Mouse (Mus musculus) heart, embryonic 13.5 days (tissue): ENCODE measurements around the gene Ms4a15. TPM values are rescaled to one million over a fixed set of nuclear protein-coding genes. Genes with fewer than 3 reads are reported as not detected.

ENCODE experiments used
- ATAC-seq: fragments of 200-750 bp; cut with Nextera tagmentation; 2 replicates; pipeline ENCODE4 v1.8.0; 2017; ENCODE audit warnings: moderate TSS enrichment; ENCODE audit not compliant: insufficient number of reproducible peaks, low FRiP score, low TSS enrichment; ENCODE audit errors: extremely low read depth
- H3K27ac ChIP-seq: fragments of 300-500 bp; sonication (generic); replicated peaks from 2 replicates; pipeline ENCODE4 v1.5.1; 2015; ENCODE audit warnings: moderate library complexity, mild to moderate bottlenecking, inconsistent platforms
- H3K27me3 ChIP-seq: fragments of 300-500 bp; sonication (generic); replicated peaks from 2 replicates; pipeline ENCODE4 v1.6.1; 2015; ENCODE audit warnings: mild to moderate bottlenecking, inconsistent platforms
- H3K36me3 ChIP-seq: fragments of 300-500 bp; sonication (generic); 2 replicates; pipeline ENCODE4 v1.6.1; 2015; ENCODE audit warnings: mild to moderate bottlenecking, inconsistent platforms
- H3K4me1 ChIP-seq: fragments of 300-500 bp; sonication (generic); 2 replicates; pipeline ENCODE4 v1.6.1; 2015; ENCODE audit warnings: inconsistent platforms
- H3K4me2 ChIP-seq: fragments of 300-500 bp; sonication (generic); 2 replicates; pipeline ENCODE4 v1.6.1; 2015; ENCODE audit warnings: inconsistent platforms, mild to moderate bottlenecking, moderate library complexity
- H3K4me3 ChIP-seq: fragments of 300-500 bp; sonication (generic); 2 replicates; pipeline ENCODE4 v1.5.1; 2015; ENCODE audit warnings: moderate library complexity, mild to moderate bottlenecking, inconsistent platforms
- H3K9ac ChIP-seq: fragments of 300-500 bp; sonication (generic); 2 replicates; pipeline ENCODE4 v1.6.1; 2015; ENCODE audit warnings: inconsistent platforms, mild to moderate bottlenecking, moderate library complexity
- H3K9me3 ChIP-seq: fragments of 300-500 bp; sonication (generic); 2 replicates; pipeline ENCODE4 v1.6.1; 2016; ENCODE audit warnings: inconsistent platforms
- WGBS: fragments of 180-500 bp; shearing (Covaris S2); methylation state at CpG from one replicate; pipeline ENCODE4 v1.1.7; 2015; ENCODE audit warnings: mixed read lengths; 5-methylcytosine and 5-hydroxymethylcytosine counted together
- polyA plus RNA-seq: library from polyadenylated mRNA; unstranded; fragments of >200 nt; fragmentation: Nextera tagmentation; extraction: Ambion mirVana; gene quantifications from 2 replicates; pipeline ENCODE4 v1.2.1, GENCODE M21; 2015

The Ms4a15 gene
- polyA plus RNA-seq, result not detected in 2 replicates

DNA sequence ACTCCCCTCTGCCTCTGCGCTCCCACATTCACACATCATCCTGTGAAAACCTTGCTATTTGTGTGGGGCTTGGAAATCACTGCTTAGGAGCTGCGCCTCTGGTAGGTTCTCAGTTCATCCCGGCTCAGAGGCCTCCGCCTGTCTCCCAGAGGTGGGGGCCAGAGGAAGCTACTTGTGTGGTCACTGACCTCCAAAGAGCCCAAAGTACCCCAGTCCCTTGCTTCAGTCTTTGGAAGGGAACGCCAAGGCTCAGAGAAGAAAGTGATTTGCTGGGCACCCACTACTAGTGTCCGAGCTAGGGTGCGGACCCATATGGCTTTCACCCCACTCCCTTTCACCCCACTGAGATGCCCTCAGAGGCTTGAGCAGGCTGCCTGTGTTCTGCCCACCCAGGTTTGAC is at the start of gene Ms4a15:
Gene Ms4a15, minus strand, starts transcription at position 101 of the 400 bp plus-strand sequence.
- no peaks in the 10 kb centered on the region for H3K9me3 ChIP-seq
- no peak for ATAC-seq
- no peaks in the 10 kb centered on the region for H3K36me3 ChIP-seq
- H3K27me3 ChIP-seq, result no peaks in the 10 kb centered on the region
- no peak within 1 kb of the TSS for H3K4me3 ChIP-seq
- no peak within 1 kb of the TSS for H3K27ac ChIP-seq
- no peak within 1 kb of the TSS for H3K9ac ChIP-seq
- 73% methylated on average over 7 of the region's 7 CpGs for WGBS
- peaks cover 11% of the 10 kb centered on the region for H3K4me1 ChIP-seq
- H3K4me2 ChIP-seq, result no peak within 1 kb of the TSS

DNA sequence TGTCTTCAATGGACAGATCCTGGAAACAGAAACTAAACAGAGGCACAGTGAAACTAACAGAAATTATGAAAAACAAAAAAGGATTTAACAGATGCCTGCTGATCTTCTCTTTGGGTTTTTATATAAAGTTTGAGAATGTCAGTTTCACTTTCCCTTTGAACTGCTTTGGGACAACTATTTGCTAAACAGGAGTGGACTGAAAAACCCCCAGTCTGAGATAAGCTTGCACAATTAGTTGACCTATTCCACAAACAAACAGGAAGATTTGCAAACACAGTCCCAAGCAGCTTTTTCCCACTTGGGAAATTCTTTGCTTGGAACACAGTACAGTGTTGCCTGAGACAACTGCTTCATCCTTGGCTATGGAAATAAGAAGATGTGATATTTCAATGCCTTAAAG is 44.5 kb upstream of the Ms4a15 start:
- Histone ChIP-seq H3K27me3 (no peaks in the 10 kb centered on the region), H3K4me2 (no peak overlapping the region), H3K9me3 (no peaks in the 10 kb centered on the region), H3K4me3 (no peak overlapping the region), H3K4me1 (no peaks in the 10 kb centered on the region), H3K36me3 (no peaks in the 10 kb centered on the region), H3K9ac (no peak overlapping the region), H3K27ac (no peak overlapping the region)
- ATAC-seq, result no peak

DNA sequence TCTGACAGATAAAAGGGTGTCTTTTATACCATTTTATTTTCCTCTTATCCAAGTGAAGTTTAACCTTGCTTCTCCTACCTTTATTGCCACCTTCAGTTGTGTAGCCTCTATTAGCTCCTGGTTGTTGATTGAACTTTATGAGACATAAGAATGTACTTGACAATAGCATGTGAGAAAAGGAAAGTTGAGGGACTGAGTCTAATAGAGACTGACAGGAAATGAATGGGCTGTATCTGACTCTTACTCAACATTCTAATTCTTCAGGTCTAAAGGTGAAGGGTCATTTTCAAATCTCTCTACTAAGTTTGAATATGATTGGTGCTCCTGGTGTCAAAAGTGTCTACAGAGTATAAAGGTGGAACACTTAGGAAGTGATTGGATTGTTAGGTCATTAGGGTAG is 29.3 kb upstream of the Ms4a15 start:
- no peaks in the 10 kb centered on the region for H3K4me1 ChIP-seq
- no peak overlapping the region for H3K27ac ChIP-seq
- ATAC-seq, result no peak
- no peak overlapping the region for H3K9ac ChIP-seq
- no peak overlapping the region for H3K4me2 ChIP-seq
- no peak overlapping the region for H3K4me3 ChIP-seq
- H3K36me3 ChIP-seq, result no peaks in the 10 kb centered on the region
- H3K27me3 ChIP-seq, result no peaks in the 10 kb centered on the region
- no peaks in the 10 kb centered on the region for H3K9me3 ChIP-seq

- H3K36me3 ChIP-seq, result no peaks in the 10 kb centered on the region
- H3K4me2 ChIP-seq, result no peak within 1 kb of the TSS
- peaks cover 6% of the 10 kb centered on the region; the same call in 1 of the 2 replicates for H3K4me1 ChIP-seq
- no peak for ATAC-seq
- no peaks in the 10 kb centered on the region for H3K9me3 ChIP-seq
- WGBS, result 77% methylated on average over 3 of the region's 3 CpGs
- no peak within 1 kb of the TSS for H3K4me3 ChIP-seq
- no peaks in the 10 kb centered on the region for H3K27me3 ChIP-seq
- no peak within 1 kb of the TSS for H3K9ac ChIP-seq
- no peak within 1 kb of the TSS for H3K27ac ChIP-seq
Measured at GRCm38 (mm10) chr19:11017891-11018290, 24.8 kb upstream of the Ms4a15 start, which contains the start of gene Ms4a18. TSS of gene Ms4a18 (minus strand) at chr19:11018031.

GRCm38 (mm10) chr19:11017251-11017650 is 24.2 kb upstream of the Ms4a15 start:
- H3K27ac ChIP-seq, result no peak overlapping the region
- ATAC-seq, result no peak
- H3K9me3 ChIP-seq, result no peaks in the 10 kb centered on the region
- no peaks in the 10 kb centered on the region for H3K27me3 ChIP-seq
- H3K4me1 ChIP-seq, result peaks cover 6% of the 10 kb centered on the region; the same call in 1 of the 2 replicates
- no peaks in the 10 kb centered on the region for H3K36me3 ChIP-seq
- WGBS, result 51% methylated on average over 2 of the region's 2 CpGs
- H3K4me2 ChIP-seq, result no peak overlapping the region
- no peak overlapping the region for H3K4me3 ChIP-seq
- H3K9ac ChIP-seq, result no peak overlapping the region

DNA sequence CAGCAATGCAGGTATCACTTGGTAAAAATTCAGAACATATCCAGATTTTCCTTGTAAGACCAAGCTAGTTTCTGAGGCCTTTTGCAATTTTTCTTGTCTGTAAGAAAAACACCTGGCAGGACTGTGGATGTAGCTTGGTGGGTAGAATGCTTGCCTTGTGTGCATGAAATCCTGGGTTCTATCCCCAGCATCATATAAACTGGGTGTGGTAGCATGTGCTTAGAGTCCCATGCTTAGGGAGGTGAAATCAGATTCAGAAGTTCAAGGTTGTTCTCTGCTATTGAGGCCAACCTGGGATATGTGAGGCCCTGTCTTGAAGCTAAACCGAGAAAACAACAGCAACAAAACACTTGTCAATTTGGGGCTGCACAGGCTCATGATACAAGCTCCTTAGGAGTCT is 22.9 kb upstream of the Ms4a15 start:
- Histone ChIP-seq H3K4me2 (no peak overlapping the region), H3K9ac (no peak overlapping the region), H3K4me1 (peaks cover 6% of the 10 kb centered on the region; the same call in 1 of the 2 replicates), H3K9me3 (no peaks in the 10 kb centered on the region), H3K27me3 (no peaks in the 10 kb centered on the region), H3K4me3 (no peak overlapping the region), H3K27ac (no peak overlapping the region), H3K36me3 (no peaks in the 10 kb centered on the region)
- WGBS, result 65% methylated on average over 1 of the region's 1 CpGs
- no peak for ATAC-seq

- Histone ChIP-seq H3K36me3 (no peaks in the 10 kb centered on the region), H3K27me3 (no peaks in the 10 kb centered on the region), H3K4me3 (no peak overlapping the region), H3K4me2 (no peak overlapping the region), H3K27ac (no peak overlapping the region), H3K4me1 (peaks cover 6% of the 10 kb centered on the region; the same call in 1 of the 2 replicates), H3K9ac (no peak overlapping the region), H3K9me3 (no peaks in the 10 kb centered on the region)
- ATAC-seq, result no peak
Measured at GRCm38 (mm10) chr19:11015468-11015867, 22.4 kb upstream of the Ms4a15 start.

DNA sequence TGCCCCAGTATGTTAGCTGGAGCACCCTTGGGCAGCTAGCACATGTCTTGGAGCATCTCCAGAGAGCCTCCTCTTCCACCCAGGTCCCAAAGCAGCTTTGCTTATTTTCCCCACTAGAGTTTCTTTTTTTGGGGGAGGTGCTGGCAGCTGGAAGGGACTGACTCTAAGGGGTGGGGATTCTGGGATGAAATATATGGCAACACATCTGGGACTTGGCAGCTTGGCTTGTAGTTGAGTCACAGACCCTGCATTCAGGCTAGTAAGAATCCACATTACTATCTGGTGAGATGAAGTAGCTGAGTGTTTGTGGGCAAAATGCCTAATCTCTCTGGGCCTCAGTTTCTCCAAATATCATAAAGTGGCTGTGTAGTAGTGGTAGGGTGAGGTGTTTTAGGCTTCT is 1.1 kb downstream of the Ms4a15 start:
- no peaks in the 10 kb centered on the region for H3K36me3 ChIP-seq
- H3K27ac ChIP-seq, result no peak overlapping the region
- no peaks in the 10 kb centered on the region for H3K9me3 ChIP-seq
- H3K4me1 ChIP-seq, result peaks cover 11% of the 10 kb centered on the region
- H3K9ac ChIP-seq, result no peak overlapping the region
- H3K27me3 ChIP-seq, result no peaks in the 10 kb centered on the region
- no peak overlapping the region for H3K4me2 ChIP-seq
- ATAC-seq, result no peak
- no peak overlapping the region for H3K4me3 ChIP-seq

DNA sequence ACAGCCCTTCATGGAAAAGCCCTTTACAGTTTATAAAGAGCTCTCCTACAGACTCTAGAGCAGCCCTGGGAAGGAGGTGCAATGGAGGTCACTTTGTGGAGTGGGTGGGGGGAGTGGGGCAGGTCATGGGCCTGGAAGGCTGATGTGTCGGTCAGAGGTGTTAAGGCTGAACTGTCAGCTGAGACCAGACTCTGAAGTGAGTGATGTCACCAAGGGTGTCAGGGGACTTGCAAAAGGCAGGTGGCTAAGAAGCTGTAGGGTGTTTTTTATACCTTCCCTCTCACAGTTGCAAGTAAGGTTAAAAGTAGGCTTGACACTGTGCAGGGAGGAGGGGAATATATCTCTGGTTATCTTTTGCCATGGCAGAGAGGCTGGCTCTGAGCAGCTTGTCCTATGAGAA is 2.3 kb downstream of the Ms4a15 start:
- Histone ChIP-seq H3K36me3 (no peaks in the 10 kb centered on the region), H3K9ac (no peak overlapping the region), H3K4me3 (no peak overlapping the region), H3K9me3 (no peaks in the 10 kb centered on the region), H3K27me3 (no peaks in the 10 kb centered on the region), H3K27ac (no peak overlapping the region), H3K4me2 (no peak overlapping the region), H3K4me1 (peaks cover 11% of the 10 kb centered on the region)
- no peak for ATAC-seq
- WGBS, result 19% methylated on average over 1 of the region's 1 CpGs

GRCm38 (mm10) chr19:10988563-10988962 is 4.5 kb downstream of the Ms4a15 start:
- peaks cover 11% of the 10 kb centered on the region for H3K4me1 ChIP-seq
- no peak overlapping the region for H3K4me3 ChIP-seq
- H3K9ac ChIP-seq, result no peak overlapping the region
- H3K27me3 ChIP-seq, result no peaks in the 10 kb centered on the region
- H3K9me3 ChIP-seq, result no peaks in the 10 kb centered on the region
- ATAC-seq, result no peak
- WGBS, result 75% methylated on average over 1 of the region's 1 CpGs
- H3K4me2 ChIP-seq, result no peak overlapping the region
- no peak overlapping the region for H3K27ac ChIP-seq
- H3K36me3 ChIP-seq, result no peaks in the 10 kb centered on the region

GRCm38 (mm10) chr19:10985889-10986288 is 7.2 kb downstream of the Ms4a15 start:
- Histone ChIP-seq H3K4me2 (no peak overlapping the region), H3K27ac (no peak overlapping the region), H3K9me3 (no peaks in the 10 kb centered on the region), H3K4me3 (no peak overlapping the region), H3K36me3 (no peaks in the 10 kb centered on the region), H3K9ac (no peak overlapping the region), H3K4me1 (peaks cover 7% of the 10 kb centered on the region), H3K27me3 (no peaks in the 10 kb centered on the region)
- WGBS, result 80% methylated on average over 4 of the region's 4 CpGs
- no peak for ATAC-seq

GRCm38 (mm10) chr19:10984551-10984950 is 8.5 kb downstream of the Ms4a15 start:
- H3K36me3 ChIP-seq, result no peaks in the 10 kb centered on the region
- ATAC-seq, result no peak
- H3K27ac ChIP-seq, result no peak overlapping the region
- no peak overlapping the region for H3K9ac ChIP-seq
- no peaks in the 10 kb centered on the region for H3K9me3 ChIP-seq
- H3K4me3 ChIP-seq, result no peak overlapping the region
- no peak overlapping the region for H3K4me2 ChIP-seq
- peaks cover 4% of the 10 kb centered on the region for H3K4me1 ChIP-seq
- 72% methylated on average over 13 of the region's 13 CpGs for WGBS
- H3K27me3 ChIP-seq, result no peaks in the 10 kb centered on the region
